Mouse (Mus musculus) layer of hippocampus, adult 11-12 months (tissue): Measurements from ENCODE around the gene Kng1.
"Not testable (repeated sequence)": the region's sequence is repeated elsewhere in the genome, so short reads cannot be mapped to it uniquely, and the experiment has no call there.

Source experiments
- DNase-seq: peaks from one replicate; pipeline ENCODE4 v3.0.0; 2022; ENCODE audit warnings: low spot score

Gene Kng1

GRCm38 (mm10) chr16:23094136-23094535, 36.5 kb downstream of the Kng1 start:
- no peak for DNase-seq

- not testable (repeated sequence) for DNase-seq
These were observed 37.9 kb downstream of the Kng1 start for GRCm38 (mm10) chr16:23095581-23095980.

- not testable (repeated sequence) for DNase-seq
These were observed 39.2 kb downstream of the Kng1 start for GRCm38 (mm10) chr16:23096886-23097285.

DNA sequence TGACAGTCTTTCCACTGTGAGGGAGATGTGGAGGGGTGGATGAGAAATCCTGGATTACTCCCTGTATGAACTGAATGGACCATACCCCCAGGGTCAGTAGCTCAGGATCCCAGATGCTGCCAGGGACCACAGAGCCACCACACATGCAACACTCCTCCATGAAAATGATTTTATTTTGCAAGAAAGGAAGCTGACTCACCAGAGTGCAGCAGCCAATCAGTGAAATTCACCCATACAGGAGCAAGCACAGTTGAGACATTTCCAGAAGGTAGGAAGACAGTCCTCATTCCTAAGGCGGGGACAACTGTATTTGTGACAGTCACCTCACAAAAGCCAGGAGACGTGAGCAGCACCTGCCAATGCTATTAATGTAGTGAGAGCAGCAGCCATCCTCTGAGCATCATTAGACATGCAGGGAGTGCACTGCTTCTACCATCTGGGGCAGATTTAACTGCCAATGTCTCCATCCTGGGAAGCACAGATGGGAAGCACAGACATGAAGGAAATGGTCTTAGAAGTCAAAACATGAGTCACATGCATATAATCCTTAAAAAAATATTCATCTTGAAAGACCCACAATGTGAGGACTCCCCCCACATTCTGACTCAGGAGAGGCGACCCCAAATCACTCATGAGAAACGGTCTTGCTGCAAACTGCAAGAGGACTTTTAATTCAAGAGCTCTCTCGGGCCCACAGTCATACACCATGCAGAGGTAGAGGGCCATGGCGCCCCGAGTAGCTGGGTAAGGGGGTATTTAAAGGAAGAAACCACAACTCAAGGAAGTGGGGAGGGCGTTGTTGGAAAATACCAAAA, 39.8 kb downstream of the Kng1 start:
- DNase-seq = peak; percentile 41

DNA sequence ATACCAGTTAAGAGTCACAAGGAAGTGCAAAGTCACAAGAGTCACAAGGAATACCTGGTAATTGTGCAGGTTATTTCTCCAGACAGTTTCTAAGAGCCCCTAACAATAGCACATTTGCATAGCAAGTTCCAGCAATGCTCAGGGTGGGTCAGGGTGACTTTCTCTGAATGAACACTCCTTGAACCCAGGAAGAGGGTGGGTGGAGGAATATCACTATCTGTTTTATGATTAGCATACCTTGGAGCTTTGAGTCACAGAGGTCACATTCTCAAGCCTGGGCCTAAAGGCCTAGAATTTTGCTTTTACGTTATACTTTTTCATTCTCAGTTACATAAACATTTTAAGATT, 40.4 kb downstream of the Kng1 start:
- not testable (repeated sequence) for DNase-seq

- DNase-seq = no peak
These were observed 42.0 kb downstream of the Kng1 start for GRCm38 (mm10) chr16:23099632-23100031.

DNA sequence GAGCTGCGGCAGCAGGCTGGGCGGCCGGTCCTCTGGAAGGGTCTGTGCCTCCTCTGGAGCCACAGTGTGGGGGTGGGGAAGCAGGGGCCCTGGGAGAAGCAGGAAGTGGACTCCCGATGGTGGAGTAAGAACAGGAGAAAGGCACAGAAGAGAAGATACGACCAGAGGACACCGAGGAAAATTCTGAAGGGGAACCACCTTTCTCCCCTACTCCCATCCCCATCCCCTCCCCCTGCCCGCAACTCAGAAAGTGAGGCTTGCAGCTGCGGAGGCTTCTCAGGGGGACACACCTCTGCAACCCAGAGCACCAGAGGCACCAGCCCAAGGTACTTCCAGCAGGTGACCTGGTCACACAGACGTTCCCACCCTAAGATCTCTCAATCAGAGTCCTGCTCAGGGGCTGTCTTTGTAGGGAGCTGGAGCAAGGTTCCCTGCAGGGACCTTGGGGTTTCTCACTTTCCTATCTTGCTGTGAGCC, 42.5 kb downstream of the Kng1 start:
- no peak for DNase-seq

- DNase-seq = no peak
These were observed 42.9 kb downstream of the Kng1 start for GRCm38 (mm10) chr16:23100613-23101012.

GRCm38 (mm10) chr16:23102340-23103037, 44.8 kb downstream of the Kng1 start:
- DNase-seq = no peak

- DNase-seq = no peak
These were observed 45.5 kb downstream of the Kng1 start for GRCm38 (mm10) chr16:23103038-23103745.

DNA sequence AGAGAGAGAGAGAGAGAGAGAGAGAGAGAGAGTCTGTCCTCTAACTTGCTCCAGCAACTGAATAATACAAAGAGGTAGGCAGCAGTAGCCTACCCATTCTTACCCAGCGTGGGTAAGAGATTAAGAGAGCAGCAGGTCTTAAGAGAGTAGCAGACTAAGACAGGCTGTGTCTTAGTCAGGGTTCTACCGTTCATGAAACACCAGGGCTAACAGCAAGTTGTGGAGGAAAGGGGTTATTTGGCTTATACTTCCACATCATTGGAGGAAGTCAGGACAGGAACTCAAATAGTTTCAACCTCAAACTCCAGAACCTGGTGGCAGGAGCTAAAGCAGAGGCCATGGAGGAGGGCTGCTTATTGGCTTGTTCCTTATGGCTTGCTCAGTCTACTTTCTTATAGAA, 46.2 kb downstream of the Kng1 start:
- DNase-seq = no peak

DNA sequence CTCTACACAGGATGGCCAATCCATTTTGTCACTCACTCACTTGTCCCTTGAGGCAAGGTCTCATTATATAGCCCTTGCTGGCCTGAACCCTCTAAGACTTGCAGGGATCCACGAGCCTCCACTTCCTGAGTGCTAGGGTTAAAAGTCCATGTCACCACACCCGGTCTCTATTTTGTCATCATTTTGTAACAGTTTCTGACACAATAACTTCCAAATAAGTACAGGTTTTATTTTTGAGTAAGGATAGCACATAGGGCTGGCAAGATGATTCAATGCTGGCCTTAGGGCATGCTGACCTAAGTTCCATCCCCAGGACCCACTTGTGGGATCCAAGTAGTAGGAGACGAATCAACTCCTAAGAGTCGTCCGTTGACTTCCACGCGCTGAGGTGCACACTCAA, 48.5 kb downstream of the Kng1 start:
- DNase-seq = no peak

DNA sequence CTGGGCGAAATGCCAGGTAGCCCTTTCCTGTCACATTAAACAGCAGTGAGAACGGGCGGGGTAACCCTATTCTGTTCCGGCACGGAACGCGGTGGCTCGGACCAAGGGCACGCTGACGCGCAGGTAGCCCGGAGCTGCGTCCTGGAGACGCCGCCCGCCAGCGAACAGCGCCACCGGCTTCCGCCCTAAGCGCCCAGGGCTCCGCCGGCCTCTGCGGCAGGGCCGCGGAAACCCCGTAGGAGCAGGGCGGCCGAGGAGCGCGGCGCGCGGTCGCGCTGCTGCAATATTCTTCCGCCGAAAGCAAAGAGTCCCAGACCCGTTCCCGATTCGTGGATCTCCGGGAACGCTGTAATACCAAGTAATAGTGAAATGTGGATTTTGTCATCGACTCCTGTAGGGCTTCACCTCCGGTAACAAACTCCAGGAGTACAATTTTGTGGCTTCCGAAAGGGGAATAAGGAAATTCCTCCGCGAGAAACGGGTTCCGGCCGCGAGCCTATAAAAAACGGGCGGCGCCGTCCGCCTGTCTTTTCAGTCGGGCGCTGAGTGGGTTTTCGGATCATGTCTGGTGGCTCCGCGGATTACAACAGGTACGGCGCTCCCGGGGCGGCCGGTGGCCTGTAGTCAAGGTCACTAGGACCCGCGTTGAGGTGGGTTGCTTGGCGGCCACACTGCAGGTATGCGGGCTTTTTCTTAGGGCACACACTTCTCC, 49.7 kb downstream of the Kng1 start, which contains the start of gene Eif4a2:
Gene Eif4a2 (plus strand): TSS at position 214 of the 712 bp plus-strand sequence.
- DNase-seq = peak; percentile 90

- DNase-seq = peak; percentile 80
These were observed 50.5 kb downstream of the Kng1 start for GRCm38 (mm10) chr16:23107946-23108759.

GRCm38 (mm10) chr16:23108943-23109342, 51.3 kb downstream of the Kng1 start:
- DNase-seq = no peak

GRCm38 (mm10) chr16:23109350-23110280, 52.0 kb downstream of the Kng1 start:
- no peak for DNase-seq

DNA sequence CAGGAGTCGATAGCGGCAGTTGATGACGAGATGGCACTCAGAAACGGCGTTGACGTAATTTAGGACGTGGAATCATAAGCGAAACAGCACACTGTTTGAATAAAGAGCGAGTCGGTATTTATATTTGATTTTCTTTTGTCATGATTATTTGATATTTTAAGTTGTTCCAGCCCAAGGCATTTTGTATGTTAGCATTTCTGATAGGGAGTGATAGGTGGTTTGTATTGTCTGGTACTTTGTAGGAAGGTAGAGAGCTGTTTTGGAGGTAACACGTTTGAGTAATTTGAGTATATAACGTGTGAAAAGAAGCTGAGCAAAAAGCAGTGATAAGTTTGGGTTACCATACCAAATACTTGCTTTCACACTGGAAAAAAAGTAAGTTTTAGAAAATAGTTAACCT, 54.7 kb downstream of the Kng1 start:
- DNase-seq = no peak

DNA sequence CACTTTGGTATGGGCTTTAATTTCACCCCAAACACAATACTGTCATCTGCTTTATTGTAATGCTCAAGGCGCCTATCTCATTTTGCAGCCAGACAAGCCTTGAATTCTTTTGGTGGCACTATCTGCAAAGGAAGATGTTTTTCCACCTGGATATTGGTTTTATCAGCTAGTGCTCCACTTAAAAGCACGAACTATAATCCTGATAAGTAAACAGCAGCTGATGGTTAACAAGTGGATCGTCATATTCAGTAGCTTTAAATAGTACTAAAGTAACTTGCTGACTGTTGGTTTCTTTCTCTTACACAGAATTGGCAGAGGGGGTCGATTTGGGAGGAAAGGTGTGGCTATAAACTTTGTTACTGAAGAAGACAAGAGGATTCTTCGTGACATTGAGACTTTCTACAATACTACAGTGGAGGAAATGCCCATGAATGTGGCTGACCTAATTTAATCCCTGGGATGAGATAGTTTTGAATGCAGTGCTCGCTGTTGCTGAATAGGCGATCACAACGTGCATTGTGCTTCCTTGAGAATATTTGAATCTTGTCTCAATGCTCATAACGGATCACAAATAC, 55.3 kb downstream of the Kng1 start:
- DNase-seq = no peak

GRCm38 (mm10) chr16:23113903-23114302, 56.2 kb downstream of the Kng1 start:
- DNase-seq = no peak
